Mouse (Mus musculus) intestine, embryonic 14.5 days (tissue): ENCODE measurements around the gene Hecw2. TPM values are rescaled to one million over a fixed set of nuclear protein-coding genes. Genes with fewer than 3 reads are reported as not detected.

Experiments
- ATAC-seq: fragments of 200-750 bp; cut with Nextera tagmentation; replicated peaks from 2 replicates; pipeline ENCODE4 v1.8.0; 2017; ENCODE audit warnings: low read depth, moderate number of reproducible peaks, moderate TSS enrichment, moderate library complexity; ENCODE audit not compliant: low FRiP score, low TSS enrichment
- DNase-seq: peaks from one replicate; pipeline ENCODE4 v3.0.0-alpha.2; 2018; ENCODE audit warnings: low spot score
- H3K27ac ChIP-seq: fragments of 300-500 bp; sonication (generic); 2 replicates; pipeline ENCODE4 v1.5.1; 2014; ENCODE audit warnings: low read depth, mild to moderate bottlenecking, control low read depth
- H3K27me3 ChIP-seq: fragments of 300-500 bp; sonication (generic); replicated peaks from 2 replicates; pipeline ENCODE4 v1.6.1; 2014; ENCODE audit warnings: low read length, control low read depth; ENCODE audit not compliant: control insufficient read depth, insufficient read depth
- H3K36me3 ChIP-seq: fragments of 300-500 bp; sonication (generic); 2 replicates; pipeline ENCODE4 v1.6.1; 2014; ENCODE audit warnings: low read length, control low read depth; ENCODE audit not compliant: control insufficient read depth, insufficient read depth
- H3K4me1 ChIP-seq: fragments of 300-500 bp; sonication (generic); replicated peaks from 2 replicates; pipeline ENCODE4 v1.6.1; 2014; ENCODE audit warnings: low read length, control low read depth, mixed read lengths; ENCODE audit not compliant: control insufficient read depth, insufficient read depth
- H3K4me2 ChIP-seq: fragments of 300-500 bp; sonication (generic); 2 replicates; pipeline ENCODE4 v1.6.1; 2014; ENCODE audit warnings: low read length
- H3K4me3 ChIP-seq: fragments of 300-500 bp; sonication (generic); 2 replicates; pipeline ENCODE4 v1.5.1; 2014; ENCODE audit warnings: low read depth, low read length, control low read depth, mixed read lengths
- H3K9ac ChIP-seq: fragments of 300-500 bp; sonication (generic); 2 replicates; pipeline ENCODE4 v1.6.1; 2014; ENCODE audit warnings: mild to moderate bottlenecking, low read length
- H3K9me3 ChIP-seq: fragments of 300-500 bp; sonication (generic); 2 replicates; pipeline ENCODE4 v1.6.1; 2016; ENCODE audit warnings: low read length, control low read depth; ENCODE audit not compliant: control insufficient read depth
- WGBS: fragments of 180-500 bp; shearing (Covaris S2); extraction: QIAGEN DNeasy Blood & Tissue Kit; methylation state at CpG from one replicate; pipeline ENCODE4 v1.1.7; 2014; 5-methylcytosine and 5-hydroxymethylcytosine counted together
- polyA plus RNA-seq: library from polyadenylated mRNA; unstranded; fragments of >200 nt; fragmentation: Nextera tagmentation; extraction: Ambion mirVana; gene quantifications from 2 replicates; pipeline ENCODE4 v1.2.1, GENCODE M21; 2014

Gene Hecw2
- polyA plus RNA-seq, 1 experiment from 2014 or later: 1.6 TPM

GRCm38 (mm10) chr1:54126991-54127742 lies 67.8 kb downstream of the Hecw2 start:
- Histone ChIP-seq H3K27ac (no peak overlapping the region), H3K27me3 (no peaks in the 10 kb centered on the region), H3K4me1 (no peaks in the 10 kb centered on the region), H3K36me3 (no peaks in the 10 kb centered on the region), H3K4me3 (no peak overlapping the region), H3K4me2 (no peak overlapping the region), H3K9me3 (no peaks in the 10 kb centered on the region), H3K9ac (no peak overlapping the region)
- DNase-seq: no peak
- no peak for ATAC-seq
- 67% methylated on average over 10 of the region's 10 CpGs for WGBS

- WGBS: 76% methylated on average over 2 of the region's 2 CpGs
- no peaks in the 10 kb centered on the region for H3K36me3 ChIP-seq
- no peak overlapping the region for H3K9ac ChIP-seq
- H3K27ac ChIP-seq: no peak overlapping the region
- H3K4me1 ChIP-seq: no peaks in the 10 kb centered on the region
- no peaks in the 10 kb centered on the region for H3K27me3 ChIP-seq
- ATAC-seq: no peak
- no peaks in the 10 kb centered on the region for H3K9me3 ChIP-seq
- no peak overlapping the region for H3K4me3 ChIP-seq
- no peak overlapping the region for H3K4me2 ChIP-seq
- no peak for DNase-seq
Observed at GRCm38 (mm10) chr1:54122551-54122950, 72.4 kb downstream of the Hecw2 start.

GRCm38 (mm10) chr1:54121071-54121730 lies 73.8 kb downstream of the Hecw2 start:
- WGBS: 91% methylated on average over 5 of the region's 5 CpGs
- no peak for ATAC-seq

GRCm38 (mm10) chr1:54119638-54120320 lies 75.2 kb downstream of the Hecw2 start:
- 72% methylated on average over 9 of the region's 9 CpGs for WGBS
- no peaks in the 10 kb centered on the region for H3K36me3 ChIP-seq
- H3K27me3 ChIP-seq: no peaks in the 10 kb centered on the region
- ATAC-seq (no peak), DNase-seq (no peak)
- H3K9ac ChIP-seq: no peak overlapping the region
- no peaks in the 10 kb centered on the region for H3K9me3 ChIP-seq
- no peaks in the 10 kb centered on the region for H3K4me1 ChIP-seq
- H3K4me2 ChIP-seq: no peak overlapping the region
- H3K27ac ChIP-seq: no peak overlapping the region
- no peak overlapping the region for H3K4me3 ChIP-seq

More at GRCm38 (mm10) chr1:54121071-54121730, 73.8 kb downstream of the Hecw2 start:
- Histone ChIP-seq H3K27ac (no peak overlapping the region), H3K9ac (no peak overlapping the region), H3K4me2 (no peak overlapping the region), H3K27me3 (no peaks in the 10 kb centered on the region), H3K36me3 (no peaks in the 10 kb centered on the region), H3K4me1 (no peaks in the 10 kb centered on the region), H3K4me3 (no peak overlapping the region), H3K9me3 (no peaks in the 10 kb centered on the region)
- no peak for DNase-seq

- WGBS: 74% methylated on average over 8 of the region's 8 CpGs
- H3K27ac ChIP-seq: no peak overlapping the region
- ATAC-seq (no peak), DNase-seq (no peak)
- no peaks in the 10 kb centered on the region for H3K9me3 ChIP-seq
- H3K4me3 ChIP-seq: no peak overlapping the region
- no peaks in the 10 kb centered on the region for H3K27me3 ChIP-seq
- H3K36me3 ChIP-seq: no peaks in the 10 kb centered on the region
- H3K4me1 ChIP-seq: no peaks in the 10 kb centered on the region
- H3K4me2 ChIP-seq: no peak overlapping the region
- no peak overlapping the region for H3K9ac ChIP-seq
Observed at GRCm38 (mm10) chr1:54118342-54118973, 76.5 kb downstream of the Hecw2 start.

- Histone ChIP-seq H3K27ac (no peak overlapping the region), H3K9me3 (no peaks in the 10 kb centered on the region), H3K36me3 (no peaks in the 10 kb centered on the region), H3K4me2 (no peak overlapping the region), H3K27me3 (no peaks in the 10 kb centered on the region), H3K9ac (no peak overlapping the region), H3K4me3 (no peak overlapping the region), H3K4me1 (no peaks in the 10 kb centered on the region)
- WGBS: 67% methylated on average over 8 of the region's 8 CpGs
- ATAC-seq (no peak), DNase-seq (no peak)
Observed at GRCm38 (mm10) chr1:54110920-54111605, 83.9 kb downstream of the Hecw2 start.

- ATAC-seq (no peak), DNase-seq (no peak)
- H3K27me3 ChIP-seq: no peaks in the 10 kb centered on the region
- H3K4me1 ChIP-seq: no peaks in the 10 kb centered on the region
- no peak overlapping the region for H3K27ac ChIP-seq
- no peak overlapping the region for H3K4me3 ChIP-seq
- H3K36me3 ChIP-seq: no peaks in the 10 kb centered on the region
- WGBS: 71% methylated on average over 5 of the region's 5 CpGs
- no peaks in the 10 kb centered on the region for H3K9me3 ChIP-seq
- no peak overlapping the region for H3K4me2 ChIP-seq
- no peak overlapping the region for H3K9ac ChIP-seq
Observed at GRCm38 (mm10) chr1:54109255-54109654, 85.7 kb downstream of the Hecw2 start.

- 86% methylated on average over 3 of the region's 3 CpGs for WGBS
- no peaks in the 10 kb centered on the region for H3K4me1 ChIP-seq
- no peaks in the 10 kb centered on the region for H3K9me3 ChIP-seq
- H3K9ac ChIP-seq: no peak overlapping the region
- H3K4me2 ChIP-seq: no peak overlapping the region
- H3K27ac ChIP-seq: no peak overlapping the region
- no peaks in the 10 kb centered on the region for H3K36me3 ChIP-seq
- no peak for ATAC-seq
- no peak for DNase-seq
- H3K4me3 ChIP-seq: no peak overlapping the region
- H3K27me3 ChIP-seq: no peaks in the 10 kb centered on the region
Observed at GRCm38 (mm10) chr1:54106756-54107155, 88.2 kb downstream of the Hecw2 start.
